Mouse (Mus musculus) layer of hippocampus, adult 9-10 months (tissue): ENCODE measurements around the gene Ndel1.

Experiments used
- DNase-seq: peaks from one replicate; pipeline ENCODE4 v3.0.0; 2022; ENCODE audit warnings: low spot score

The Ndel1 gene

GRCm38 (mm10) chr11:68871748-68872147, at the start of gene Ndel1:
Ndel1 (minus strand) TSS chr11:68871858.
- DNase-seq = no peak

DNA sequence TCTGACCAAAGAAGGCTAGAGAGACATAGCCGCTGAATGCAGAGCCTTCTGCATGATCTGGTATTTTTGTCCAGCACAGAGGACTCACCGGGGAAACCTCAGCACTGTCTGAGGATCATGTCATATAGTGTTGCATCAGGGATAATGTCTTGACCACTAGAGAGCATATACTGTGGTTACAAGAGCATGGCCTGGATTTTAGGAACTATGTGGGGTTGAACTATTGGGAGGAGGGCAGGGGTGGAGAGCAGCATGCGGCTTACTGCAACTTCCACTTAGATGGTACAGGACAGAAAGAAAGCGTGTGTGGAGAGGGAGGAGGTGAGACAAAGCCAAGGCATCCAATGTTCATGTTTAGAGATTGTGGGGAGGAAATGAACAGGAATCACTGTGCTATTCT, 42.9 kb upstream of the Ndel1 start:
- DNase-seq = no peak

DNA sequence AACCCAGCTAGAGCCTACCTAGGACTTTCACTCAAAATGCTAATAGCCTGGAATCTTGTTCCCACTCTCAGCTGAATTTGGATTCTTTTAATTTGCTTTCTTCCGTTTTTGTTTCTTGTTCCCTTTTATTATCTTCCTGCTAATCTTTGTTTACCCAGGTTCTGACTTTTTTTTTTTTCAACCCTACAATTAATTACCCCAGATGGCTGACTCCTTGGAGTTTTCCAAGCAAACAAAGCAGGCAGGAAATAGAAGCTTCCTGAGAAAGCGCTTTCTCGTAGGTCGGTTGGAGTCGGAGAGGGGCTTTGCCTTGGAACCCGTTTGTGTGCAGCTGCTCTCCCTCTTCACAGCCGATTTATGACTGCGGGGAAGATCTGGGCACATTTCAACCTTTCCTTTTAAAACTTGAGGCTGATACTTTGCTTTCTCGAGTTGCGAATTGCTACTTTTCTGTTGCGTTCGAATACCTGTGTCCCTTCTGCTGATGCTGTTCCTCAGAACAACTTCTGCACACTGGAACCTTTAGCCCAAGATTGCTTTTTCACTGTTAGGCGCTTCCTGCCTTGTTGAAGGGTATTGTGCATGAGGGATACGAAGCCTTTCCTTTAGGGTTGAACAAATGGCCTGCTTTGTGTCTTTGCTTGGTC, 40.0 kb upstream of the Ndel1 start:
- DNase-seq = no peak

DNA sequence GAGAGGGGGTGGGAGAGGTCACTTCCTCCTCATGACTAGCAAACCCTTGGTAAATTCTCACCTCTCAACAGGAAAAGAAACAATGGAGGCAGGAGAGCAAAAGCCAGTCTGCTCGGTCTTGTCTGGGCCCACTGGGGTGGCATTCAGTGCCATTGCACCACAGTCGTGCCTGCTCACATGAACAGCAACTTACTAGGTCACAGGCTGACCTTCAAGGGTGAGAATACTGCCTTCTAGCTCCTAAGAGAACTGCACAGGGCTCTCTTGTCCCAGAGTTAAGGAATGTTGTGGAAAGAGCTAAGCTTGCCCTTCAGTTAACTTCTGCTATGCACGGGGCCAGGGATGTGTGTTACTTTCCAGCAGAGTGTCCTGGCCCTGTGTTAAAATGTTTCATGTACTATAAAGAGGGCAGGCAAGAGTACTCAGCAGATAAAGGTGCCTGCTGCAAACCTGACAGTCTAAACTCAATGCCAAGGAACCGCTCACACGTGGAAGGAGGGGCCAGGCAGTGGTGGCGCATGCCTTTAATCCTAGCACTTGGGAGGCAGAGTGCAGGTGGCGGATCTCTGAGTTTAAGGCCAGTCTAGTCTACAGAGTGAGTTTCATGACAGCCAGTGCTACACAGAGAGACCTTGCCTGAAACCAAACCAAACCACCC, 37.3 kb upstream of the Ndel1 start:
- no peak for DNase-seq

- DNase-seq = no peak
Measured at GRCm38 (mm10) chr11:68907251-68907650, 35.6 kb upstream of the Ndel1 start.

- no peak for DNase-seq
Measured at GRCm38 (mm10) chr11:68906461-68906790, 34.8 kb upstream of the Ndel1 start.

- no peak for DNase-seq
Measured at GRCm38 (mm10) chr11:68905665-68906460, 34.2 kb upstream of the Ndel1 start.

DNA sequence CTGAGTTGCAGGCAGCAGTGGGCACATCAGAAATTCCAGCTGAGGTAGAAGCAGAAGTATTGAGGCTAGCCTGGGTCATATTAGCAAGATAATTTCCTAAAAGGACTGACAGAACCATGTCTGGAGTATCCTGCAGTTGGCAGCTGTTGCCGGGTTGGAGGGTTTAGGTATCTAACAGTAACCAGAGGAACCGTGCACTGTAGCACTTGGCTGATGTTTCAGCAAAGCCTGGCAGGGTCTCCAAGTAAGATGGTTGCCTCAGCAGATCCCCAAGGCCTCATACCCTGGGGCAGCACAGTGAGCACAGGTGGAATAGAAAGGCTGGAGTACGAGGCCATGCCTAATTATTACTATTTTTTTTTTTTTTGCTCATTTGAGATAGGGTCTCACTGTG, 33.5 kb upstream of the Ndel1 start:
- DNase-seq = no peak

- peak; percentile 78 for DNase-seq
Measured at GRCm38 (mm10) chr11:68904375-68905137, 32.9 kb upstream of the Ndel1 start.

DNA sequence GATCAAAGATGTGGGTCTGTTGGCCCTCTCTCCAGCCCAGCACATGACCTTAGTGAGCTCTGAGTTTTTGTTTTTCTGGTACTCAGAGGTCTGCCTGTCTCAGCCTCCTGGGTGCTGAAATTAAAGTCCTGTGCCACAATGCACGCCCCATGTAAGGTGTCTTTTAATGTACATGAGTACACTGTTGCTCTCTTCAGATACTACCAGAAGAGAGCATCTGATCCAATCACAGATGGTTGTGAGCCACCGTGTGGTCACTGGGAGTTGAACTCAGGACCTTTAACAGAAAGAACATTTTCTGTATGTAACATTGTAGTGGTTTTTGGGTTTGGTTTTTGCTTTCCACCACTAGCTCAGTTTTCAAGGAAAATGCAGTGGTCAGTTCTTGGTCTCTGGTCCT, 32.1 kb upstream of the Ndel1 start:
- DNase-seq = no peak

GRCm38 (mm10) chr11:68902823-68903222, 31.2 kb upstream of the Ndel1 start:
- no peak for DNase-seq

GRCm38 (mm10) chr11:68902367-68902766, 30.7 kb upstream of the Ndel1 start:
- DNase-seq = no peak

DNA sequence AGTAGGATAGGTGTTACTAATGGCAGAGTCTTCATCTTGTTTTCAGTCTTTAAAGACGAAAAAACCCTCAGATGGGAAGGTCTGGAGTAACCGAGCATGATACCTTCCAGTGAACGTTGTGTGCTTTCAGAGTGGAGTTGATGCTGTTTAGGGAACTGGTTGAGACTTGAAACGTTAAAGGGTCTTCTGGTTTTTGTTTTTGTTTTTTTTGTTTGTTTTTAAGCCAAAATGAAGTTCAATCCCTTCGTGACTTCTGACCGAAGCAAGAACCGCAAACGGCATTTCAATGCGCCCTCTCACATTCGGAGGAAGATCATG, 30.3 kb upstream of the Ndel1 start:
- no peak for DNase-seq

GRCm38 (mm10) chr11:68901351-68902046, 29.8 kb upstream of the Ndel1 start, which contains the start of gene Rpl26:
Rpl26 (plus strand) TSS chr11:68901583.
- DNase-seq = peak; percentile 99

DNA sequence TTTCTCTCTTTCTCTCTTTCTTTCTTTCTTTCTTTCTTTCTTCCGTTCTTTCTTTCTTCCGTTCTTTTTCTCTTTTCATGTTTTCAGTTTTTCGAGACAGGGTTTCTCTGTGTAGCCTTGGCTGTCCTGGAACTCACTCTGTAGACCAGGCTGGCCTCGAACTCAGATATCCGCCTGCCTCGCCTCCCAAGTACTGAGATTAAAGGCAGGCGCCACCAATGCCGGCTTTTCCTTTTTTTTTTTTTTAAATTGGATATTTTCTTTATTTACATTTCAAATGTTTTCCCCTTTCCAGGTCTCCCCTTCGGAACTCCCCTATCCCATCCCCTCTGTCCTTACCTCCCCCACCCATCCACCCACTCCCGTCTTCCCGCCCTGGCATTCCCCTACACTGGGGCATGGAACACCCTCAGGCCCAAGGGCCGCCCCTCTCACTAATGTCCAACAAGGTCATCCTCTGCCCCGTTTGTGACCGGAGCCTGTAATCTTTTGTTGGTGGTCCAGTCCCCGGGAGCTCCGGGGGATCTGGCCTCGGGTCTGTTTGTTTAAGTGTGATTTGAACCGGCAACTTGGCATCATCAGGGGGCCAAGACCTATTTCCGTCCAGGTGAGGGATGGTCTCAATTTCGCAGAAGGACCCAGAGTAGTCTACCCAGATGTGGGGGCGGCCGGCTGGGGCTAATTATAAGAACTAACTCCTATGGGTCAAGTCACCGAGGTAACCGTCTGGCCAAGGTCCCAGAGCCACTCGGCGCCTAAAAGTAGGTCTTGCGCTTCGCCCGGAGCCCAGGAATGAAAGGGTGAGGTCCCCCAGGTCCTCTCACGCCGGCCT, 29.1 kb upstream of the Ndel1 start:
- no peak for DNase-seq

DNA sequence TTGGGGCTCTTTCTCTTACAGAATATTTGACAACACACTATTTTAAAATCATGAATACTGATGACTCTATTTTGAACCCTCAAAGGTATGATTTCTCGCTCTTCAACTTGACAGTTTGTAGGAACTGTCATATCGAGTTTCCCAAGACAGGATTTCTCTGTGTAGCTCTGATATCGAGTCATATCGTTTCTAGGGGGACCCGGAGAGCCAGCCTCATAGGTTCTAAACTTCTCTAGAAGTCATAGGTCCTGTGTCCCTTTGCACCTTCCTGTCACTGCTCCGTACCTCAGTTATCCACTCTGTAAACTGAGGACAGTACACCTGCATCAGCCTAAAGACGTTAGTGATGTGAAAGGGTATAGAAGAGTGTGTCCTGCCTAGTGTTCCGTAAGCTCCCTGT, 28.2 kb upstream of the Ndel1 start:
- no peak for DNase-seq

DNA sequence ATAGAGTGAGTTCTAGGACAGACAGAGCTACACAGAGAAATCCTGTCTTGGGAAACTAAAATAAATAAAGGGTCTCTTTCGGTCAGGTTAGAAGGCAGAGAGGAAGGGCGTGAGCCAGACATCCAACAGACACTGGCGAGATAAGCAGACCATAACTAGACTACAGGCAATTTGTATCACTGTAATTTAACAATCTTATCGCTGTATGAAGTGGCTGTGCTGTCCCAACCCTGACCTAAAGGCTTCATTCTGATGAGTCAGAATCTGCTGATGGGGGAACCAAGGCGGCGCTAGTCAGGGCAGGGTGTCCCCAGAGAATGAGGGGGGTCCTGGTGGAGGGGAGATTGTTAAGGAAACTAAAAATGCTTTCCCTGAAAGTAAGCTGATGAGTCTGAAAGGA, 27.1 kb upstream of the Ndel1 start:
- no peak for DNase-seq

GRCm38 (mm10) chr11:68897838-68898237, 26.2 kb upstream of the Ndel1 start:
- DNase-seq = no peak

DNA sequence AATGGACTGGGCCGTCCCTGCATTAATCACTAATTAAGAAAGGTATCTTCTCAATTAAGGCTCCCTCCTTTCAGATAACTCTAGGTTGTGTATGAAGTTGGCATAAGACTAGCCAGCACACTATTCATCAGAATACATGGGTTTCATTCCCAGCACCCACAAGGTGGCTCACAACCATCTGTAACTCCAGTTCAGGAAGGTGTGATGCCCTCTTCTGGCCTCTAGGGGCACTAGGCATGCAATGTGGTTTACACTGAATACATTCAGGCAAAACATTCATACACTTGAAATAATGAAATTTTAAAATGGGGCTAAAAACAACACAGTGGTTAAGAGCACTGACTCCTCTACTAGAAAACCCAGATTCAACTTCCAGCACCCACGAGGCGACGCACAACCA, 25.5 kb upstream of the Ndel1 start:
- no peak for DNase-seq

GRCm38 (mm10) chr11:68896247-68896646, 24.6 kb upstream of the Ndel1 start:
- no peak for DNase-seq

DNA sequence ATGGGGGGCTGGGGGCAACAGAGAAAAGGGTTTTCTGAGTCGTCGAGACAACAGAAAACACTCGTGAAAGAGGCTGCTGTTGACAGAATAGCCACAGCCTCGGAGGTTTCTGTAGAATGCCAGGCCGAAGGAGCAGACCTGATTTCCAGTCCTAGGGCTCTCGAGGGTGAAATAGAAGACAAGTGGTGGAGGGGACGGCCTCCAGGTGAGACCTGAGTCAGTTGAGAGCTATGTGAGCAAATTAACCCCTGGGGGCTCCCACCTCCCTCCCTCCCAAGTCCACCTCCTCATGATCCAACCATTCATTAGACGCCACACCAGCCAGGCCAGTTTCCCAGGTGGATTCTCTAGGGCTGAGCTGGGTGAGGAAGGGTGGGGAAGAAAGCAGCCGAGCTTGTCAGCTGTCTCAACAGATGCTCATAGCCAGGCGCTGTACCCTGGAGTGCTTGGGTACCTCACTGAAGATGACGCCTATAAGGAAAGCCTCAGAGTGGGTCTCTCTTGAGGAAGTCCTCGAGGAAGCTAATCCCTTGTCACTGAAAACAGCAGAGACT, 22.3 kb upstream of the Ndel1 start:
- no peak for DNase-seq
